Mouse (Mus musculus): Measurements from ENCODE around the gene Rgma. TPM values are rescaled to one million over a fixed set of nuclear protein-coding genes. Genes with fewer than 3 reads are reported as not detected.

Gene Rgma
- polyA plus RNA-seq, 1 experiment from 2014 or later, result 6.6 TPM

GRCm38 (mm10) chr7:73394013-73394409 lies 18.7 kb downstream of the Rgma start:
- Histone ChIP-seq H3K4me3 (replicated peaks; ENCODE audit: low read depth, low read length) (no peak overlapping the region), H3K27me3 (ENCODE audit: insufficient read depth, low read length) (no peaks in the 10 kb centered on the region), H3K9ac (ENCODE audit: low read depth, low read length) (no peak overlapping the region), H3K27ac (no peak overlapping the region), H3K4me2 (ENCODE audit: low read length) (peak overlapping the region; percentile 83), H3K36me3 (ENCODE audit: insufficient read depth, low read length) (no peaks in the 10 kb centered on the region), H3K9me3 (replicated peaks; ENCODE audit: low read length) (no peaks in the 10 kb centered on the region), H3K4me1 (replicated peaks; ENCODE audit: insufficient read depth, low read length) (peaks cover 32% of the 10 kb centered on the region)
- ATAC-seq (replicated peaks; ENCODE audit: low FRiP score, low read depth) (no peak), DNase-seq (ENCODE audit: low spot score) (no peak)
- WGBS, result 38% methylated on average over 4 of the region's 4 CpGs
- no peak for TF ChIP-seq CTCF (IDR thresholded peaks at IDR 0.05; ENCODE audit: low read depth)

GRCm38 (mm10) chr7:73398319-73398718 lies 23.0 kb downstream of the Rgma start:
- Histone ChIP-seq H3K9ac (ENCODE audit: low read depth, low read length) (no peak overlapping the region), H3K4me3 (replicated peaks; ENCODE audit: low read depth, low read length) (no peak overlapping the region), H3K27me3 (ENCODE audit: insufficient read depth, low read length) (no peaks in the 10 kb centered on the region), H3K4me2 (ENCODE audit: low read length) (peak overlapping the region; percentile 54), H3K27ac (no peak overlapping the region), H3K9me3 (replicated peaks; ENCODE audit: low read length) (no peaks in the 10 kb centered on the region), H3K36me3 (ENCODE audit: insufficient read depth, low read length) (no peaks in the 10 kb centered on the region), H3K4me1 (replicated peaks; ENCODE audit: insufficient read depth, low read length) (peaks cover 33% of the 10 kb centered on the region)
- DNase-seq (ENCODE audit: low spot score), result no peak
- WGBS, result 13% methylated on average over 11 of the region's 11 CpGs
- peak; percentile 58 for ATAC-seq (replicated peaks; ENCODE audit: low FRiP score, low read depth)
- no peak for TF ChIP-seq CTCF (IDR thresholded peaks at IDR 0.05; ENCODE audit: low read depth)

- Histone ChIP-seq H3K36me3 (ENCODE audit: insufficient read depth, low read length) (no peaks in the 10 kb centered on the region), H3K27me3 (ENCODE audit: insufficient read depth, low read length) (no peaks in the 10 kb centered on the region), H3K27ac (no peak overlapping the region), H3K4me3 (replicated peaks; ENCODE audit: low read depth, low read length) (peak overlapping the region; percentile 23), H3K4me1 (replicated peaks; ENCODE audit: insufficient read depth, low read length) (peaks cover 31% of the 10 kb centered on the region), H3K9ac (ENCODE audit: low read depth, low read length) (no peak overlapping the region), H3K9me3 (replicated peaks; ENCODE audit: low read length) (no peaks in the 10 kb centered on the region), H3K4me2 (ENCODE audit: low read length) (peak overlapping the region; percentile 54)
- TF ChIP-seq CTCF (IDR thresholded peaks at IDR 0.05; ENCODE audit: low read depth), result no peak
- WGBS, result 15% methylated on average over 19 of the region's 19 CpGs
- ATAC-seq (replicated peaks; ENCODE audit: low FRiP score, low read depth) (no peak), DNase-seq (ENCODE audit: low spot score) (no peak)
These were observed 23.6 kb downstream of the Rgma start for GRCm38 (mm10) chr7:73398806-73399442.

GRCm38 (mm10) chr7:73399501-73400044 lies 24.3 kb downstream of the Rgma start:
- no peaks in the 10 kb centered on the region for H3K36me3 ChIP-seq (ENCODE audit: insufficient read depth, low read length)
- ATAC-seq (replicated peaks; ENCODE audit: low FRiP score, low read depth) (peak; percentile 50), DNase-seq (ENCODE audit: low spot score) (peak; percentile 90)
- no peaks in the 10 kb centered on the region for H3K9me3 ChIP-seq (replicated peaks; ENCODE audit: low read length)
- H3K27ac ChIP-seq, result peak overlapping the region; percentile 26; the same call in 1 of the 2 replicates
- H3K9ac ChIP-seq (ENCODE audit: low read depth, low read length), result no peak overlapping the region
- H3K4me1 ChIP-seq (replicated peaks; ENCODE audit: insufficient read depth, low read length), result peaks cover 30% of the 10 kb centered on the region
- no peaks in the 10 kb centered on the region for H3K27me3 ChIP-seq (ENCODE audit: insufficient read depth, low read length)
- H3K4me2 ChIP-seq (ENCODE audit: low read length), result peak overlapping the region; percentile 54
- 2% methylated on average over 19 of the region's 19 CpGs for WGBS
- H3K4me3 ChIP-seq (replicated peaks; ENCODE audit: low read depth, low read length), result peak overlapping the region; percentile 23
- TF ChIP-seq CTCF (IDR thresholded peaks at IDR 0.05; ENCODE audit: low read depth), result peak; percentile 90

DNA sequence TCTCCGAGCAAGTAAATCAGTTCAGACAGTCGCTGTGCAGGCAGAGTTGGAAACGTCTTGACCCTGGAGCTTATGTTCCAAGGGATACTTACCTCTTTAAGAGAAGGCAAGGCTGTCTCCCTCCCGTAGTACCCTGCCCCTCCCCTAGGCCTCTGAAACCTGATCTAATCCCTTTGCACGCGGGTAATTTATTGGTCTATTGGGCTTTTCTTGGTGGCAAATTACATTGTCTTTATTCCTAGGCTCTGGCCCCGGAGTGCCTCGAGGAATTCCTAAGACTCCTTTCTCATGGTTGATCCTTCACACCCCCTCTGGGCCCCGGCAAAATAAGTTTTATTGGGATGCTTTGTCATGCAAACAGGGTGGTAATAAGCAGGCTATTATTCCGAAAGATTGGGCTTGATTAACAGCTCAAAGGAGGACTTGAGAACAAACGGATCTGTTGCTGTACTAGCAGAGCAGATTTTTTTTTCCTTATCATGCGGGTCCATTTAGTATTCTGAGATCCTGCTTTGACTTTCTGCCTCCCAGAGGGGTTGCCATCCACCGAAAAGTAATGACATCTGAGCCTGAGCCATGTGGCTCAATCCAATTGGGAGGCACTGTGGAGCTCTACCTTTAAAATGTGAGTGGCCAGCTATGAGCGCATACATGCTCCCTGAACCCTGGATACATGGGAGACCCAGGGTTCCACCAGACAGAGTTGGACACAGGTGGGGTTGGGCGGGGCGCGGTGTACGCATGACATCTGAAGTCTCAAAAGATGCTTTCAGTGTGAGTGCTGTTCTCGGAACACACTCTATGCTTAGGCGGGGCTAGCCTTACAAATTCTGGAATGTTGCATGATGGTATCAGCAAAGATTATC lies 25.0 kb downstream of the Rgma start:
- Histone ChIP-seq H3K27ac (peak overlapping the region; percentile 26; the same call in 1 of the 2 replicates), H3K27me3 (ENCODE audit: insufficient read depth, low read length) (no peaks in the 10 kb centered on the region), H3K9me3 (replicated peaks; ENCODE audit: low read length) (no peaks in the 10 kb centered on the region), H3K4me2 (ENCODE audit: low read length) (peak overlapping the region; percentile 54), H3K36me3 (ENCODE audit: insufficient read depth, low read length) (no peaks in the 10 kb centered on the region), H3K4me3 (replicated peaks; ENCODE audit: low read depth, low read length) (peak overlapping the region; percentile 23), H3K9ac (ENCODE audit: low read depth, low read length) (no peak overlapping the region), H3K4me1 (replicated peaks; ENCODE audit: insufficient read depth, low read length) (peaks cover 30% of the 10 kb centered on the region)
- WGBS, result 18% methylated on average over 20 of the region's 20 CpGs
- no peak for TF ChIP-seq CTCF (IDR thresholded peaks at IDR 0.05; ENCODE audit: low read depth)
- ATAC-seq (replicated peaks; ENCODE audit: low FRiP score, low read depth), result peak; percentile 52
- DNase-seq (ENCODE audit: low spot score), result peak; percentile 89

DNA sequence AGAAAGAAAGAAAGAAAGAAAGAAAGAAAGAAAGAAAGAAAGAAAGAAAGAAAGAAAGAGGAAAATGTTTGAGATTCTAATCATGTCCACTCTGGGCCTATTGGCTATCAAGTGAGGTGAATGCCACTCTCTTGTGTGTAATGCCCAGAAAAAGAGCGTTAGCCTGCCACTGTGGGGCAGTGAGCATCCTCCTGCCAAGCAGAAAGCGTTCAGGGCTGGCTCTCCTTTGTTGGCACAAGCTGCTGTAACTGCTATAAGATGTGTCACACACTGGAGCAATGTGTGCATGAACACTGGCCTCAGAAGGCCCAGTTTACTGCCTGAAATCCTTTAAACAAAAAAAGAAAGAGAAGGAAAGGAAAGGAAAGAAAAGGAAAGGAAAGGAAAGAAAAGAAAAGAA lies 26.8 kb downstream of the Rgma start:
- Histone ChIP-seq H3K4me2 (ENCODE audit: low read length) (no peak overlapping the region), H3K4me3 (replicated peaks; ENCODE audit: low read depth, low read length) (no peak overlapping the region), H3K36me3 (ENCODE audit: insufficient read depth, low read length) (no peaks in the 10 kb centered on the region; the same call in 1 of the 2 replicates), H3K9ac (ENCODE audit: low read depth, low read length) (no peak overlapping the region), H3K4me1 (replicated peaks; ENCODE audit: insufficient read depth, low read length) (peaks cover 30% of the 10 kb centered on the region), H3K27me3 (ENCODE audit: insufficient read depth, low read length) (no peaks in the 10 kb centered on the region), H3K9me3 (replicated peaks; ENCODE audit: low read length) (no peaks in the 10 kb centered on the region), H3K27ac (no peak overlapping the region)
- ATAC-seq (replicated peaks; ENCODE audit: low FRiP score, low read depth) (no peak), DNase-seq (ENCODE audit: low spot score) (no peak)
- WGBS, result 60% methylated on average over 2 of the region's 2 CpGs
- TF ChIP-seq CTCF (IDR thresholded peaks at IDR 0.05; ENCODE audit: low read depth), result no peak
